Mouse (Mus musculus) fat pad, adult 2 months (tissue): ENCODE measurements around the gene Ptch2.

Experiments
- DNase-seq: peaks from one replicate; pipeline ENCODE4 v3.0.0-alpha.2; 2011; ENCODE audit warnings: low read depth, low spot score; ENCODE audit errors: extremely low read depth

The Ptch2 gene

GRCm38 (mm10) chr4:117095551-117096452 is at the start of gene Ptch2:
Gene Ptch2 (plus strand): TSS chr4:117096075.
- DNase-seq = no peak

- DNase-seq = no peak
These were observed 47.0 kb upstream of the Ptch2 start for GRCm38 (mm10) chr4:117048836-117049235.

- no peak for DNase-seq
These were observed 46.4 kb upstream of the Ptch2 start for GRCm38 (mm10) chr4:117049485-117049884.

GRCm38 (mm10) chr4:117052626-117053025 is 43.2 kb upstream of the Ptch2 start:
- no peak for DNase-seq

GRCm38 (mm10) chr4:117053956-117054355 is 41.9 kb upstream of the Ptch2 start:
- DNase-seq = no peak

GRCm38 (mm10) chr4:117056102-117056501 is 39.8 kb upstream of the Ptch2 start:
- DNase-seq = no peak

- DNase-seq = no peak
These were observed 39.4 kb upstream of the Ptch2 start for GRCm38 (mm10) chr4:117056514-117056913.

GRCm38 (mm10) chr4:117058512-117058911 is 37.4 kb upstream of the Ptch2 start:
- no peak for DNase-seq

- DNase-seq = no peak
These were observed 33.0 kb upstream of the Ptch2 start for GRCm38 (mm10) chr4:117062700-117063390.

- DNase-seq = no peak
These were observed 27.8 kb upstream of the Ptch2 start for GRCm38 (mm10) chr4:117068035-117068434.

GRCm38 (mm10) chr4:117069647-117070046 is 26.2 kb upstream of the Ptch2 start:
- DNase-seq = no peak

GRCm38 (mm10) chr4:117070624-117071023 is 25.3 kb upstream of the Ptch2 start:
- DNase-seq = no peak

- no peak for DNase-seq
These were observed 24.7 kb upstream of the Ptch2 start for GRCm38 (mm10) chr4:117071183-117071582.

GRCm38 (mm10) chr4:117087948-117088640 is 7.8 kb upstream of the Ptch2 start:
- no peak for DNase-seq

- no peak for DNase-seq
These were observed 5.3 kb upstream of the Ptch2 start for GRCm38 (mm10) chr4:117090586-117090985.

- no peak for DNase-seq
These were observed 1.1 kb upstream of the Ptch2 start for GRCm38 (mm10) chr4:117094626-117095361.

GRCm38 (mm10) chr4:117096666-117097065 is 791 bp downstream of the Ptch2 start:
- DNase-seq = no peak

- DNase-seq = no peak
These were observed 2.3 kb downstream of the Ptch2 start for GRCm38 (mm10) chr4:117097969-117098763.

GRCm38 (mm10) chr4:117098764-117099036 is 2.8 kb downstream of the Ptch2 start:
- no peak for DNase-seq

- DNase-seq = no peak
These were observed 4.2 kb downstream of the Ptch2 start for GRCm38 (mm10) chr4:117100036-117100435.
